Mouse (Mus musculus): ENCODE results near the gene Cuzd1. TPM values are rescaled to one million over a fixed set of nuclear protein-coding genes. Genes with fewer than 3 reads are reported as not detected.

Gene Cuzd1
- polyA plus RNA-seq, 1 experiment = not detected

DNA sequence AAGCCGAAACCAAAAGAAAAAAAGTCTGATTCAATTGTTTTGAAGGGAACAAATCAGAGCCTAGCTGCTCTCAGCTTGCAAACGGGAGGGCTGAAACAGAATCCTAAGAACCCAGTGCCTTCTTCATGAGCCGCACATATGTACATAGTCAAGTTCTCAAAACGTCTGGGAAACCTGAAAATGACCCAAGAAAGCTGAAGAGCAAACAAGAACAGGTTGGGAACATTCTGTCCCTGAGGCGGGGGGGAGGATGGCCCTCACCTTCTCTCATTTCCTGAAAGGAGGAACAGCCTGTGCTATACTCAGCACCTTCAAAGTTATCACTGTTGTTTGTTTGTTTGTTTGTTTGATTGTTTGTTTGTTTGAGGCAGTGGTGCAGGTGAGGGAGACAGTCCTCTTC, 15.4 kb downstream of the Cuzd1 start:
- TF ChIP-seq GATA1 (IDR thresholded peaks at IDR 0.05; ENCODE audit: low read length) = no peak

GRCm38 (mm10) chr7:131303340-131303739, 18.8 kb downstream of the Cuzd1 start:
- no peak for TF ChIP-seq GATA1 (IDR thresholded peaks at IDR 0.05; ENCODE audit: low read length)

GRCm38 (mm10) chr7:131297151-131297550, 24.9 kb downstream of the Cuzd1 start:
- TF ChIP-seq GATA1 (IDR thresholded peaks at IDR 0.05; ENCODE audit: low read length) = no peak

- TF ChIP-seq GATA1 (IDR thresholded peaks at IDR 0.05; ENCODE audit: low read length) = no peak
Observed at GRCm38 (mm10) chr7:131265851-131266250, 56.2 kb downstream of the Cuzd1 start.

DNA sequence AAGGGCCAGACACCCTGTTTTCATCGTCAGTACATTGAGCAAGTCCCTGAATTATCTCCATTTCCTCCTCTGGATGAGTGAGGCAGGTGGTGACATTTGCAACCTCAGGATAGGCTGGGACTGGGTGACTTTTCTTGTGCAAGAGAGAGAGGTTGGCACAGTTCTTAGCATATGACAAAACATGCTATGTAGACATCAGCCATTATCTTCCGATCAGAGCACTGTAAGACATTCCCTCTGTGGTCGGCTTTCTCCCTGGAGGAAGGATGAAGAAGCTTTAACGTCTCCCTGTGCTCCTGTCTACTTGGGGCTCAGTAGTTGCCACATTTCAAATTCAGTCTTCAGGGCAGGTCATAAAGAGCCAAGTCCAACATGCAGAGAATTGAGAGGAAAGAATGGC, 57.8 kb downstream of the Cuzd1 start:
- no peak for TF ChIP-seq GATA1 (IDR thresholded peaks at IDR 0.05; ENCODE audit: low read length)

DNA sequence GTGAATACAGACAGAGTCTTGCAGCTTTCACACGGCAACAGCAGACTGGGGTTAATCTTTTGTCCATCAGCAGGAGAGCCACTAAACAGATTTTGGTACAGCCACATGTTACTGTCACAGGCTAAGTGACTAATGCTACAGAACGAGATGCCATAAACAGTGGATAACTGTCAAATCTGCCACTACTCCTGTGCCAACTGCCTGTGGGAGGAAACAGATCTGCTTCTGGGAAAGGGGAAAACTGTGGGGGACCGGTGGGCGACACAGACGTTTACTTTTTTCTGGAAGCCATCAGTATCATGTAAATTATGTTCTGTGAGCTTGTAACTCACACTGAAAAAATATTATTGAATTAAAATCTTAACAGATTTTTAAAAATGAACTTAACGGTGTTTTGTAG, 61.1 kb downstream of the Cuzd1 start:
- no peak for TF ChIP-seq GATA1 (IDR thresholded peaks at IDR 0.05; ENCODE audit: low read length)

Other genes with a start within 250 kb of the Cuzd1 start
- not detected in 2 replicates for gene 4933402N03Rik, start 176.0 kb downstream of the Cuzd1 start, polyA plus RNA-seq (2012)
- gene 5430419D17Rik, start 147.9 kb downstream of the Cuzd1 start, polyA plus RNA-seq (2012) = not detected in 2 replicates
- gene Fam24b, start 7.2 kb upstream of the Cuzd1 start, polyA plus RNA-seq (2012) = not detected in 2 replicates
- not detected in 2 replicates for gene Fam24a, start 11.6 kb upstream of the Cuzd1 start, polyA plus RNA-seq (2012)
- gene 2310057M21Rik, start 40.5 kb upstream of the Cuzd1 start, polyA plus RNA-seq (2012) = 20.3 and 26.5 TPM in 2 replicates
- 46.0 and 66.3 TPM in 2 replicates for gene Pstk, start 48.8 kb upstream of the Cuzd1 start, polyA plus RNA-seq (2012)
- gene Ikzf5, start 88.2 kb upstream of the Cuzd1 start, polyA plus RNA-seq (2012) = 8.5 and 10.8 TPM in 2 replicates
- 2.1 and 2.6 TPM in 2 replicates for gene Acadsb, start 88.3 kb upstream of the Cuzd1 start, polyA plus RNA-seq (2012)
- gene Hmx3, start 220.6 kb upstream of the Cuzd1 start, polyA plus RNA-seq (2012) = not detected in 2 replicates
- gene Hmx2, start 226.5 kb upstream of the Cuzd1 start, polyA plus RNA-seq (2012) = 4.7 and 5.6 TPM in 2 replicates
- 65.5 and 67.0 TPM in 2 replicates for gene Bub3, start 237.9 kb upstream of the Cuzd1 start, polyA plus RNA-seq (2012)

All from G1E-ER4 (cell line).